Mouse (Mus musculus) frontal cortex, postnatal 14 days (tissue): ENCODE measurements around the gene Ndufb4.
"Not testable (repeated sequence)": the region's sequence is repeated elsewhere in the genome, so short reads cannot be mapped to it uniquely, and the experiment has no call there.

Experiments used
- DNase-seq, 2 experiments: peaks; one replicate each; pipeline ENCODE4 v3.0.0; 2022; ENCODE audit warnings: low spot score in 2 of 2

Gene Ndufb4

GRCm38 (mm10) chr16:37653731-37654657 lies at the start of gene Ndufb4:
Gene Ndufb4, minus strand, starts transcription at chr16:37654453.
- DNase-seq, result peak; percentile 91 to 93

- DNase-seq, result no peak
Observed at GRCm38 (mm10) chr16:37703884-37704283, 49.6 kb upstream of the Ndufb4 start.

- DNase-seq, result not testable (repeated sequence)
Observed at GRCm38 (mm10) chr16:37700071-37700470, 45.8 kb upstream of the Ndufb4 start.

GRCm38 (mm10) chr16:37698767-37699166 lies 44.5 kb upstream of the Ndufb4 start:
- DNase-seq, result no peak

- no peak for DNase-seq
Observed at GRCm38 (mm10) chr16:37697271-37697670, 43.0 kb upstream of the Ndufb4 start.

- DNase-seq, result no peak
Observed at GRCm38 (mm10) chr16:37690932-37691730, 36.9 kb upstream of the Ndufb4 start.

GRCm38 (mm10) chr16:37690465-37690864 lies 36.2 kb upstream of the Ndufb4 start:
- DNase-seq, result no peak

GRCm38 (mm10) chr16:37689934-37690333 lies 35.7 kb upstream of the Ndufb4 start:
- no peak for DNase-seq

GRCm38 (mm10) chr16:37689251-37689926 lies 35.1 kb upstream of the Ndufb4 start:
- no peak for DNase-seq

GRCm38 (mm10) chr16:37688181-37688580 lies 33.9 kb upstream of the Ndufb4 start:
- no peak for DNase-seq

- no peak for DNase-seq
Observed at GRCm38 (mm10) chr16:37687301-37687980, 33.2 kb upstream of the Ndufb4 start.

GRCm38 (mm10) chr16:37686834-37687233 lies 32.6 kb upstream of the Ndufb4 start:
- DNase-seq, result no peak

GRCm38 (mm10) chr16:37685946-37686600 lies 31.8 kb upstream of the Ndufb4 start:
- DNase-seq, result no peak

- peak; percentile 53 to 76 for DNase-seq
Observed at GRCm38 (mm10) chr16:37684634-37685441, 30.6 kb upstream of the Ndufb4 start.

- no peak for DNase-seq
Observed at GRCm38 (mm10) chr16:37684259-37684633, 30.0 kb upstream of the Ndufb4 start.

- DNase-seq, result no peak
Observed at GRCm38 (mm10) chr16:37683154-37684130, 29.2 kb upstream of the Ndufb4 start.

- peak; percentile 74 to 91 for DNase-seq
Observed at GRCm38 (mm10) chr16:37682309-37682975, 28.2 kb upstream of the Ndufb4 start.

- DNase-seq, result no peak
Observed at GRCm38 (mm10) chr16:37680831-37681230, 26.6 kb upstream of the Ndufb4 start.
